Mouse (Mus musculus): Measurements from ENCODE around the gene Csnk2b. TPM values are rescaled to one million over a fixed set of nuclear protein-coding genes. Genes with fewer than 3 reads are reported as not detected.

The Csnk2b gene
- polyA plus RNA-seq, 1 experiment from 2014 or later: 319 TPM

- no peaks in the 10 kb centered on the region for H3K27me3 ChIP-seq (ENCODE audit: control insufficient read depth, insufficient read depth, low read length)
- H3K9ac ChIP-seq (ENCODE audit: low read length): no peak overlapping the region
- H3K9me3 ChIP-seq (ENCODE audit: control insufficient read depth, low read length): no peaks in the 10 kb centered on the region
- H3K27ac ChIP-seq (ENCODE audit: low read depth, low read length): no peak overlapping the region
- no peak for ATAC-seq (ENCODE audit: insufficient read depth, low FRiP score, low TSS enrichment)
- H3K4me1 ChIP-seq (ENCODE audit: control insufficient read depth, insufficient read depth, low read length): no peaks in the 10 kb centered on the region
- no peak for DNase-seq (ENCODE audit: low spot score)
- no peak overlapping the region for H3K4me3 ChIP-seq (ENCODE audit: low read depth, low read length)
- peaks cover 90% of the 10 kb centered on the region for H3K36me3 ChIP-seq (ENCODE audit: control insufficient read depth, insufficient read depth, low read length)
- WGBS: 92% methylated on average over 33 of the region's 33 CpGs
- no peak overlapping the region for H3K4me2 ChIP-seq (ENCODE audit: low read depth)
Measured at GRCm38 (mm10) chr17:35156461-35157200, 34.8 kb upstream of the Csnk2b start.

- no peaks in the 10 kb centered on the region for H3K4me1 ChIP-seq (ENCODE audit: control insufficient read depth, insufficient read depth, low read length)
- WGBS: 94% methylated on average over 12 of the region's 12 CpGs
- peaks cover 90% of the 10 kb centered on the region for H3K36me3 ChIP-seq (ENCODE audit: control insufficient read depth, insufficient read depth, low read length)
- H3K9ac ChIP-seq (ENCODE audit: low read length): no peak overlapping the region
- DNase-seq (ENCODE audit: low spot score): no peak
- H3K4me2 ChIP-seq (ENCODE audit: low read depth): no peak overlapping the region
- no peak overlapping the region for H3K27ac ChIP-seq (ENCODE audit: low read depth, low read length)
- no peaks in the 10 kb centered on the region for H3K9me3 ChIP-seq (ENCODE audit: control insufficient read depth, low read length)
- no peak for ATAC-seq (ENCODE audit: insufficient read depth, low FRiP score, low TSS enrichment)
- no peak overlapping the region for H3K4me3 ChIP-seq (ENCODE audit: low read depth, low read length)
- H3K27me3 ChIP-seq (ENCODE audit: control insufficient read depth, insufficient read depth, low read length): no peaks in the 10 kb centered on the region
Measured at GRCm38 (mm10) chr17:35155451-35155850, 33.6 kb upstream of the Csnk2b start.

GRCm38 (mm10) chr17:35154616-35155015 is 32.8 kb upstream of the Csnk2b start:
- no peak overlapping the region for H3K9ac ChIP-seq (ENCODE audit: low read length)
- no peak overlapping the region for H3K4me2 ChIP-seq (ENCODE audit: low read depth)
- 82% methylated on average over 7 of the region's 7 CpGs for WGBS
- no peaks in the 10 kb centered on the region for H3K27me3 ChIP-seq (ENCODE audit: control insufficient read depth, insufficient read depth, low read length)
- no peak for DNase-seq (ENCODE audit: low spot score)
- H3K36me3 ChIP-seq (ENCODE audit: control insufficient read depth, insufficient read depth, low read length): peaks cover 89% of the 10 kb centered on the region
- ATAC-seq (ENCODE audit: insufficient read depth, low FRiP score, low TSS enrichment): no peak
- no peak overlapping the region for H3K4me3 ChIP-seq (ENCODE audit: low read depth, low read length)
- no peaks in the 10 kb centered on the region for H3K9me3 ChIP-seq (ENCODE audit: control insufficient read depth, low read length)
- no peak overlapping the region for H3K27ac ChIP-seq (ENCODE audit: low read depth, low read length)
- H3K4me1 ChIP-seq (ENCODE audit: control insufficient read depth, insufficient read depth, low read length): no peaks in the 10 kb centered on the region

- no peak overlapping the region for H3K4me3 ChIP-seq (ENCODE audit: low read depth, low read length)
- no peak overlapping the region for H3K27ac ChIP-seq (ENCODE audit: low read depth, low read length)
- peaks cover 87% of the 10 kb centered on the region for H3K36me3 ChIP-seq (ENCODE audit: control insufficient read depth, insufficient read depth, low read length)
- no peaks in the 10 kb centered on the region for H3K27me3 ChIP-seq (ENCODE audit: control insufficient read depth, insufficient read depth, low read length)
- ATAC-seq (ENCODE audit: insufficient read depth, low FRiP score, low TSS enrichment) (no peak), DNase-seq (ENCODE audit: low spot score) (no peak)
- WGBS: 88% methylated on average over 4 of the region's 4 CpGs
- no peaks in the 10 kb centered on the region for H3K4me1 ChIP-seq (ENCODE audit: control insufficient read depth, insufficient read depth, low read length)
- no peak overlapping the region for H3K4me2 ChIP-seq (ENCODE audit: low read depth)
- H3K9me3 ChIP-seq (ENCODE audit: control insufficient read depth, low read length): no peaks in the 10 kb centered on the region
- no peak overlapping the region for H3K9ac ChIP-seq (ENCODE audit: low read length)
Measured at GRCm38 (mm10) chr17:35153931-35154330, 32.1 kb upstream of the Csnk2b start.

DNA sequence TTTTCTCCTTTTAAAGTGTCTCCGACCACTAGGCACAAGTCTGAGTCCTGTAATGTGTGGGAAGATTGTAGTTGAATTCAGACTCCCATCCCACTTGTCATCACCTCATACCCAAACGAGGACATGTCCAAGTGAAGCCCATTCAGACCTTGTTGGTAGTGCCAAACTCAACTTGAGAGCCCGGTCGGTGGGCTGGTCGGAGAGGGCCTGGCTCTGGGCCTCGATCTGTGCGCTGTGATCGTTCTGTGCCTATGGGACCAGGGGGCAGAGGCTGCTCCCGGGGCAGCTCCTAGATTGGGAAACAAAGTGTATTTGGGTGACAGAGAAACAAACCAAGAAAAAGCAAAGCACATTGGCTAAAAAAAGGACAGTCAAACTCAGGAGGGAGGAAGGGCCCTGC is 31.2 kb upstream of the Csnk2b start:
- ATAC-seq (ENCODE audit: insufficient read depth, low FRiP score, low TSS enrichment) (no peak), DNase-seq (ENCODE audit: low spot score) (no peak)
- 93% methylated on average over 9 of the region's 9 CpGs for WGBS
- H3K9me3 ChIP-seq (ENCODE audit: control insufficient read depth, low read length): no peaks in the 10 kb centered on the region
- no peak overlapping the region for H3K27ac ChIP-seq (ENCODE audit: low read depth, low read length)
- H3K9ac ChIP-seq (ENCODE audit: low read length): no peak overlapping the region
- H3K4me2 ChIP-seq (ENCODE audit: low read depth): no peak overlapping the region
- peaks cover 79% of the 10 kb centered on the region for H3K36me3 ChIP-seq (ENCODE audit: control insufficient read depth, insufficient read depth, low read length)
- no peaks in the 10 kb centered on the region for H3K27me3 ChIP-seq (ENCODE audit: control insufficient read depth, insufficient read depth, low read length)
- H3K4me1 ChIP-seq (ENCODE audit: control insufficient read depth, insufficient read depth, low read length): no peaks in the 10 kb centered on the region
- no peak overlapping the region for H3K4me3 ChIP-seq (ENCODE audit: low read depth, low read length)

- ATAC-seq (ENCODE audit: insufficient read depth, low FRiP score, low TSS enrichment): no peak
- H3K4me3 ChIP-seq (ENCODE audit: low read depth, low read length): no peak overlapping the region
- H3K27me3 ChIP-seq (ENCODE audit: control insufficient read depth, insufficient read depth, low read length): no peaks in the 10 kb centered on the region
Measured at GRCm38 (mm10) chr17:35152121-35152520, 30.3 kb upstream of the Csnk2b start.

DNA sequence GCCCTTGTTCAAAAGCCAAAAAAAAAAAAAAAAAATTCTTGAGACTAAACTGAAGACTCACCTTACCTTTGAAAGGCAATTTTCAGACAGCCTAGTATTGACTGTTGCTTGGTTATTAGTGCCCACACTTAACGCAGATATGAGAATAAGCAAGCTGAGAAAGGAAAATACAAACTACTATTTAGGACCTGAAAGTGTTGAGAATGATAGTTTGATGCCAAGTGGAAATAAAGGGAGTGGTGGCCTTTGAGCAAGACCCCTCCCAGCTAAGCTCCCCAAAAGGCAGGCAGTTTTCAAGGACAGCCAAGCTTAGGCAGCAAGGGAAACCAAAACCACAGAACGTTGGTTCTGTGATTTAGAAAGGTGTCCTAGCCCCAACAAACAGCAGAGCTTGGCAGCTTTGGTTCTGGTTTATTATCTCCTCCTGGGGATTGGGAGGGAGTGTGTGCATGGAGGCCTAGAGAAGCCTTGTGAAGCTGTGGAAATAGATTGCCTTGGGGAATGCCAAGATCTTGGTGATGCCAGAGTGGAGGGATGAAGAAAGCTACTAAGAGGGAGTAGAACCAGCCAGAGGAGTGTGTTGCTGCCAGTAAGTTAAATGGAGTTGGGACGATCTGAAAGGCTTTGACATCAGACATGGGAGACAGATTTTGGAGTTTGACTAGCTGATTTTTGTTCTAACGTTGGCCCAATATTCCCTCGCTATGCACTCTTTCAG is 26.2 kb upstream of the Csnk2b start:
- no peak overlapping the region for H3K4me2 ChIP-seq (ENCODE audit: low read depth)
- H3K9ac ChIP-seq (ENCODE audit: low read length): no peak overlapping the region
- no peaks in the 10 kb centered on the region for H3K4me1 ChIP-seq (ENCODE audit: control insufficient read depth, insufficient read depth, low read length)
- DNase-seq (ENCODE audit: low spot score): peak; percentile 29
- ATAC-seq (ENCODE audit: insufficient read depth, low FRiP score, low TSS enrichment): no peak
- peaks cover 55% of the 10 kb centered on the region for H3K36me3 ChIP-seq (ENCODE audit: control insufficient read depth, insufficient read depth, low read length)
- 72% methylated on average over 5 of the region's 5 CpGs for WGBS
- H3K4me3 ChIP-seq (ENCODE audit: low read depth, low read length): no peak overlapping the region
- no peaks in the 10 kb centered on the region for H3K27me3 ChIP-seq (ENCODE audit: control insufficient read depth, insufficient read depth, low read length)
- no peak overlapping the region for H3K27ac ChIP-seq (ENCODE audit: low read depth, low read length)
- H3K9me3 ChIP-seq (ENCODE audit: control insufficient read depth, low read length): no peaks in the 10 kb centered on the region

More at GRCm38 (mm10) chr17:35152121-35152520, 30.3 kb upstream of the Csnk2b start:
- no peak for DNase-seq (ENCODE audit: low spot score)
- Histone ChIP-seq H3K9me3 (ENCODE audit: control insufficient read depth, low read length) (no peaks in the 10 kb centered on the region), H3K27ac (ENCODE audit: low read depth, low read length) (no peak overlapping the region), H3K9ac (ENCODE audit: low read length) (no peak overlapping the region), H3K4me1 (ENCODE audit: control insufficient read depth, insufficient read depth, low read length) (no peaks in the 10 kb centered on the region), H3K4me2 (ENCODE audit: low read depth) (no peak overlapping the region), H3K36me3 (ENCODE audit: control insufficient read depth, insufficient read depth, low read length) (peaks cover 69% of the 10 kb centered on the region)
- 97% methylated on average over 4 of the region's 4 CpGs for WGBS

- Histone ChIP-seq H3K4me3 (ENCODE audit: low read depth, low read length) (no peak overlapping the region), H3K27me3 (ENCODE audit: control insufficient read depth, insufficient read depth, low read length) (no peaks in the 10 kb centered on the region), H3K4me2 (ENCODE audit: low read depth) (no peak overlapping the region), H3K36me3 (ENCODE audit: control insufficient read depth, insufficient read depth, low read length) (peaks cover 56% of the 10 kb centered on the region), H3K4me1 (ENCODE audit: control insufficient read depth, insufficient read depth, low read length) (no peaks in the 10 kb centered on the region), H3K27ac (ENCODE audit: low read depth, low read length) (no peak overlapping the region), H3K9me3 (ENCODE audit: control insufficient read depth, low read length) (no peaks in the 10 kb centered on the region), H3K9ac (ENCODE audit: low read length) (no peak overlapping the region)
- DNase-seq (ENCODE audit: low spot score) (no peak), ATAC-seq (ENCODE audit: insufficient read depth, low FRiP score, low TSS enrichment) (no peak)
- 64% methylated on average over 3 of the region's 3 CpGs for WGBS
Measured at GRCm38 (mm10) chr17:35147348-35147747, 25.5 kb upstream of the Csnk2b start.

DNA sequence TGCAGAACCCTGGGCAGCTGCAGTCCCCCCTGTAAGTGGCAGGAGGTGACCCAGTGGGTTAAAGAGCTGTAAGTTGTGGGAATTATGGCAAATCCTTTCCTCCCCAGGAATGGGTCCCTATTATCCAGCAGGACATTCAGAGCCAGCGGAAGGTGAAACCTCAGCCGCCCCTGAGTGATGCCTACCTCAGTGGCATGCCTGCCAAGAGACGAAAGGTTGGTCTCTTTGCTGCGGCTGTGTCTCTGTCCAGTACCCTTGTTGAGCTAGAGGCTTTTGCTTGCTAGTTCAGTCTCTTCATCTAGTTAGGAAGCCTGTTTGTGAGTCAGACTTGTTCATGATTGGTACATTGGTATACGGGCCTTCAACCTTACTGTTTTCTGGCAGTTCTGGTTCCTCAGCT is 24.3 kb upstream of the Csnk2b start:
- DNase-seq (ENCODE audit: low spot score): no peak
- Histone ChIP-seq H3K4me2 (ENCODE audit: low read depth) (no peak overlapping the region), H3K9ac (ENCODE audit: low read length) (no peak overlapping the region), H3K4me1 (ENCODE audit: control insufficient read depth, insufficient read depth, low read length) (no peaks in the 10 kb centered on the region), H3K27me3 (ENCODE audit: control insufficient read depth, insufficient read depth, low read length) (no peaks in the 10 kb centered on the region), H3K4me3 (ENCODE audit: low read depth, low read length) (no peak overlapping the region), H3K36me3 (ENCODE audit: control insufficient read depth, insufficient read depth, low read length) (peaks cover 60% of the 10 kb centered on the region), H3K27ac (ENCODE audit: low read depth, low read length) (no peak overlapping the region), H3K9me3 (ENCODE audit: control insufficient read depth, low read length) (no peaks in the 10 kb centered on the region)
- 94% methylated on average over 5 of the region's 5 CpGs for WGBS
- no peak for ATAC-seq (ENCODE audit: insufficient read depth, low FRiP score, low TSS enrichment)
